Mouse (Mus musculus): Measurements from ENCODE around the gene Fam110c.
"Not testable (repeated sequence)": the region's sequence is repeated elsewhere in the genome, so short reads cannot be mapped to it uniquely, and the experiment has no call there.

Fam110c gene

GRCm38 (mm10) chr12:31073412-31074354 is at the start of gene Fam110c:
TSS of gene Fam110c (plus strand) at chr12:31073861.
- no peak for DNase-seq (ENCODE audit: low spot score in 2 of 2)

GRCm38 (mm10) chr12:31026423-31026822 is 47.2 kb upstream of the Fam110c start:
- no peak for DNase-seq (ENCODE audit: low spot score in 2 of 2)

GRCm38 (mm10) chr12:31052066-31052465 is 21.6 kb upstream of the Fam110c start:
- no peak for DNase-seq (ENCODE audit: low spot score in 2 of 2)

GRCm38 (mm10) chr12:31056291-31056864 is 17.3 kb upstream of the Fam110c start:
- DNase-seq (ENCODE audit: low spot score in 2 of 2), result no peak

GRCm38 (mm10) chr12:31059393-31059853 is 14.2 kb upstream of the Fam110c start:
- DNase-seq (ENCODE audit: low spot score in 2 of 2), result no peak

GRCm38 (mm10) chr12:31060245-31060644 is 13.4 kb upstream of the Fam110c start:
- DNase-seq (ENCODE audit: low spot score in 2 of 2), result no peak

GRCm38 (mm10) chr12:31071222-31071621 is 2.4 kb upstream of the Fam110c start:
- no peak for DNase-seq (ENCODE audit: low spot score in 2 of 2)

GRCm38 (mm10) chr12:31074355-31074786 is 710 bp downstream of the Fam110c start:
- not testable (repeated sequence) for DNase-seq (ENCODE audit: low spot score in 2 of 2)

- DNase-seq (ENCODE audit: low spot score in 2 of 2), result no peak
Measured at GRCm38 (mm10) chr12:31074839-31075538, 1.3 kb downstream of the Fam110c start.

- DNase-seq (ENCODE audit: low spot score in 2 of 2), result no peak
Measured at GRCm38 (mm10) chr12:31077020-31077419, 3.4 kb downstream of the Fam110c start.

GRCm38 (mm10) chr12:31078030-31078429 is 4.4 kb downstream of the Fam110c start:
- DNase-seq (ENCODE audit: low spot score in 2 of 2), result no peak

- DNase-seq (ENCODE audit: low spot score in 2 of 2), result no peak
Measured at GRCm38 (mm10) chr12:31080352-31080751, 6.7 kb downstream of the Fam110c start.

GRCm38 (mm10) chr12:31080890-31081554 is 7.4 kb downstream of the Fam110c start:
- no peak for DNase-seq (ENCODE audit: low spot score in 2 of 2)

- DNase-seq (ENCODE audit: low spot score in 2 of 2), result no peak
Measured at GRCm38 (mm10) chr12:31083007-31083406, 9.3 kb downstream of the Fam110c start.

- no peak for DNase-seq (ENCODE audit: low spot score in 2 of 2)
Measured at GRCm38 (mm10) chr12:31083407-31083806, 9.7 kb downstream of the Fam110c start.

GRCm38 (mm10) chr12:31087060-31087459 is 13.4 kb downstream of the Fam110c start:
- no peak for DNase-seq (ENCODE audit: low spot score in 2 of 2)

GRCm38 (mm10) chr12:31090401-31090800 is 16.7 kb downstream of the Fam110c start:
- no peak for DNase-seq (ENCODE audit: low spot score in 2 of 2)

GRCm38 (mm10) chr12:31090882-31091640 is 17.4 kb downstream of the Fam110c start:
- no peak for DNase-seq (ENCODE audit: low spot score in 2 of 2)

- DNase-seq (ENCODE audit: low spot score in 2 of 2), result no peak
Measured at GRCm38 (mm10) chr12:31092481-31092880, 18.8 kb downstream of the Fam110c start.

- DNase-seq (ENCODE audit: low spot score in 2 of 2), result no peak
Measured at GRCm38 (mm10) chr12:31097185-31097584, 23.5 kb downstream of the Fam110c start.

GRCm38 (mm10) chr12:31101190-31101589 is 27.5 kb downstream of the Fam110c start:
- no peak for DNase-seq (ENCODE audit: low spot score in 2 of 2)
